Mouse (Mus musculus) cerebellum, adult 2 months (tissue): ENCODE data around the gene Btnl2.

ENCODE experiments used
- CTCF ChIP-seq: fragments of 200-500 bp; IDR thresholded peaks from 2 replicates; pipeline ENCODE4 v1.5.1; 2011; ENCODE audit warnings: low read depth, mild to moderate bottlenecking, control low read depth, low read length, moderate library complexity, borderline replicate concordance; ENCODE audit not compliant: insufficient read depth
- POLR2A ChIP-seq: fragments of 200-500 bp; IDR thresholded peaks from 2 replicates; pipeline ENCODE4 v1.6.1; 2011; ENCODE audit warnings: low read length, control low read depth, borderline replicate concordance; ENCODE audit not compliant: insufficient read depth

DNA sequence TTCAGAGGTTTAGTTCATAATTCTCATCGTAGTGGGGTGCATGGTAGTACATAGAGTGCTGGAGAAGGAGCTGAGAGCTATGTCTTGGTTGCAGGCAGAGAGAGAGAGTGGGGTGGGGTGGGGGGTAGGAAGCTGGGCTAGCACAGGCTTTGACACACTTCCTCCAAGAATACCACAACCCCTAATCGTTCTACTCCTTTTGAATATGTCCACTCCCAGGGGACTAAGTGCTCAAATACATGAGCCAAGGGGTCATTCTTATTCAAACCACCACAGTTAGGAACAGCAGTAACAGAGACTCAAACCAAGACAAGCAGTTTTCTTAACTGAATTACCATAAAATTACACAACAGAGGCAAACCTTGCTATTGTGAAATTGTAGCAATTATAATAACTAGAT is 32.0 kb downstream of the Btnl2 start:
- TF ChIP-seq CTCF (no peak), POLR2A (no peak)
